Mouse (Mus musculus) adrenal gland, postnatal 14 days (tissue): ENCODE measurements at regions not wholly inside any gene's neighbourhood (a gene's known extent, or its start where the extent isn't known, plus 50 kb on each side); places are given as distances from the start of the nearest gene placed in this dataset.

Experiments
- DNase-seq: peaks from one replicate; pipeline ENCODE4 v3.0.0; 2021; ENCODE audit warnings: mixed read lengths

DNA sequence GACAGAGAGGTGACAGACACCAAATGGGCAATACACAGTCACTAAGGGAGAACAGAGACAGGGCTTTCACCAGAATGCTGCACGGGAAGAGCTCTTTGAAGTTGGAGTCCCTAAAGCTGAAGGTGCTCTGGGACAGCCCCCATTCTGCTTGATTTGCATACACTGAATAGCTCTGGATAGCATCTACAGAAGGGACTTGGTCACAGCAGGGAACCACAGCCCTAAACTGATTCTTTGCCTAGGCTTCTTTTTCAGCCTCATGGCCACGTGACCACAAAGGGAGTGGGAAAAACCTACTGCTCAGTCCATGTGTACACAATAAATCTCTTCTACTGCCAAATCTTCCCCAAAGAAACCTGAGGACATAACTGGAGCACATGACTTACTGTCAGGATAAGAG is 221.3 kb downstream of the Opa1 start:
- DNase-seq: no peak

DNA sequence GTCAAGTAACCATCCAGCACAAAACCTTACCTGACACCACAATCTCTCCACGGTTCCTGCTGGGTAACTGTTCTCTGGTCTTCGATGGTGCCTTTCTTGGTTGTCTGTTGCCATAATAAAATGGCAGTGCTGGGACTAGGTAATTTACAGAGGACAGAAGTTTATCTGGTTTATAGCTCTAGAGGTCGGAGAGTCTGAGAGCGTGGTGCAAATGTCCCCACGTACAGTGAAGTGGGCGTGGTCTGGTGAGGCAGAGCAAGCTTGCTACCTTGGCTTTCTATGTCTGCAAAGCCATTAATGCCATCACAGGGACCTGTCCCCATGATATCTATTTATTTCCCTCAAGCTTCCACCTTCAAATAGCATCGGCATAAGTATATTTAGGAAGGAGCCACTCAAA is 223.0 kb downstream of the Opa1 start:
- DNase-seq: no peak

DNA sequence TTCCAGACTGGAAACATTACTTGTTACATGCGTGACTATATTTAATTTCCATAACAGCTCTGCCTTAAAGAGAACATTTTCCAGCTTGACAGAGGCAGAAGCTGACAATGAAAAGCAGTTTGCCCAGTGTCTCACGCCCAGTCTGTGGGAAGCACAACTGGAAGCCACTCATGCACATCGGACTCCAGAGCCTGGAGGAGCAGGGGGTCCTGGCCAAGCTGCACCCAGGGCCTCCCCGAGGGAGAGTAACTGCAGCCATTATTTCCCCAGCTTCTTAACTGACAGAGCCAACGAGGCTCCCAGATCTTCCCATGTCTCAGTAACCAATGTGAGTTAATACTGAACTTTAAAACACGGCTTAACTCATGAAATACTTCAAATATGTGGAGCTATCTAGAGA is 223.5 kb downstream of the Opa1 start:
- DNase-seq: no peak

DNA sequence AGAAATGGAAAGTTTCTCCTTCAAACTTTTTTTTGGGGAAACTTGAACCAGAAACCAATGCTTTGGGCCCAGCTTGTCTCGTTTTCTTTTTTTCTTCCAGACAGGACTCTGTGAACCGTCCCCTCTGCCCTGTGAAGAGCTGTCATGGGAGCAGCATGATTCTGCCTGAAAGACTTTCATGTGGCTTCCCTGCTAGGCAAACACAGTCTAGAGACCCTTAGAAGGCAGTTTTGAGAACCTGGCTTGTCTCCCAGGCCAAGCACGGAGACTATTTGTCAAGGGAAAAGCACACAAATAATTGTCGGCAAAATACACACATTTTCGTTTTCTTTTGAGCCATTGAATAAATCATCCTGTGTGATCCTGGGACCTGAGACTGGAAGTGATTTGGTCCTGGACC is 228.7 kb downstream of the Opa1 start:
- no peak for DNase-seq

DNA sequence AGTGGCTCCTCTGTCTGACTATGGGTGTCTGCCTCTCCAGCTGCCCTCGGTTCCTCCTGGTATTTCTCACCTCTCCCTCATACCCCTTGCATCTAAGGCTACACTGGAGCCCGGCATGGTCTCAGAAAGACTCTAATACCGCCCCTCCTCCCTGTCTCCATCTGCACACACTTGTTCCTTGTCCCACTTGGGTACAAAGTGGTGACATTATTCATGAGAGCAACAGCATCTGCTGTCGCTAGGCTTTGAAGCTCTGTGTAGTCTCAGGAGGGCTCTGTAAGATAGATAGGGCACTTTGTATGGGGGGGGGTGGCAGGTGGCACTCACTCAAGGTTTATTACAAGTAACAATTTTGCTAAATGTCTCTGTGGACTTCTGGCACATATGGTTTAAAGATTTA is 229.7 kb downstream of the Opa1 start:
- no peak for DNase-seq

DNA sequence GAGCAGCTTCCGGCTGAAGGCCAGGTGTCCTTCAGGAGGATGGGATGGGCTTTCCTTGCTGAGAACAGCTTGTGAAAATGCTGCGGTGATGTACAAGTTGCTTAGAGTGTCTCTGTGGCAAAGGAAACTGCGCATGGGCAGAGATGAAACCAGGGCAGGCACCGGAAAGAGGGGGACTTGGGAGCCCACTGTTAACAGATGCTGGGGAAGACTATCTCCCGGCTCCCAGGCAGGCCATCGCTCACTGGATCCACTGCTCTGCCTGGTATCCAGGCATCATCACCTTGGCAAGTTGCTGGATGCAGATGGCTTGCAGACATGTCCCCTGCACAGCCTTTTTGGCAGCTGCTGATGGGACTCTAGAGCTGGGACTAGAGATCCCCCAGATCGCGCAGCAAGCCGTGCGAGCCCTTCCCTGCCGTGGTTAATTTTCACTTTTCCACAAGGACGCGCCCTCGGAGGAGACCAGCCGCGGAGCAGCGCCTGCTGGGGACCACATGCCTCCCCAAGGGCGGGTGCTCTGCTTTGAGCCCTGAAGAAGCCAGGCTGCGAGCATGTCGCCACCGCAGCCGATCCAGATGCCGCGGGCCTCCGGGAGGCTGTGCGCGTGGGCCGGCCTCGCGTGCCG is 234.4 kb downstream of the Opa1 start:
- no peak for DNase-seq

DNA sequence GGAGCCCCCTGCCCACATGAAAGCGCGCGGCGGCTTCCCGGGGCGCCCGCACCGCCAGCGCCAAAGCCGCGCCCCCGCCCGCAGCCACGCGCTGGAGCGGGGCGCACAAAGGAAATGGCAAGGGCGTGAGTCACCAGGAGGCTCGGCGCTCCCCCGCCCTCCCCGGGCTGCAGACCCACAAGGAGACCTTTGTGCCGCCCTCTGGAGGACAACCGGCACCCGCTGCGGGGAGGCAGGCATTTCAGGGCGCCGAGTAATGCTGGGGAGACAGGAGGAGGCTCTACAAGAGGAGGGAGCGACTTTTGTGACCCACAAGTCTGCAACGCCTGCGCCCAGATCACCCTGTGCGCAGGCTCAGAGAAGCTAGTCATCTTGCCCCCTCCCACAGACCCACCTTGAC is 234.9 kb downstream of the Opa1 start:
- DNase-seq: peak; percentile 92

DNA sequence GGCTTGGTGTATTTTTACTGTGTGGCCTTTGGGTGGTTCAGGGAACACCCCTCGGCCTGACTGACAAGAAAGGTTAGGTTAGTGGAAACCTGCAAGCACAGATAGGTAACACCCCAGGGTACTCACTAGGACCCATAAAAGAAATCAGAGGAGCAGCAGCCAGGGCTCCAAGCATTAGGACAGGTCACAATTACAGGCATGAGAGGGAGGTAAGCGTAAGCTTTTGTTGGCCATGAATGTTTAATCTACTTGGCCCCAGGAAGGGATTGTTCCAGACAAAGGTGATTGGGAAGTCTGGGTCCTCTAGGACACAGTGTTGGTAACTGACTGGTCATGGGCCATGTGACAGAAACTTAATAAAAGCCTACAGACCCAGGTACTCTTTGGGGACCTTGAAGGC is 235.5 kb downstream of the Opa1 start:
- DNase-seq: no peak

DNA sequence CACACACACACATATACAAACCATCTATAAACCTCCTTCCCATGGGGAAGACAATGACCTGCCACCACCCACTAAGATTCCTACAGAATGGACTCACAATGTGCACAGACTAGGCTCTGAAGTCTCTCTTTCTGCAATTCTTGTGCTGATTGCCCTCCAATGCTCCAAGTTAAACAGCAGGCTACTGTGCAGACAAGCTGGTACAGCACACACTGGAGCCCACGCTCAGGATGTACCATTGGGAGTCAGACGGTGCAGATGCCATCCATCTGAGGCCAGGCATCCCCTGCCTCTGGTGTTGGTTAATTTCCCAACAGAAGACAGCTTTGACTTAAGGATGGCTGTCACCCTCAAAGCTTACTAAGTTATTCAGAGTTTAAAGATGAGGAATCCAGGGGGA is 236.1 kb downstream of the Opa1 start:
- DNase-seq: no peak

DNA sequence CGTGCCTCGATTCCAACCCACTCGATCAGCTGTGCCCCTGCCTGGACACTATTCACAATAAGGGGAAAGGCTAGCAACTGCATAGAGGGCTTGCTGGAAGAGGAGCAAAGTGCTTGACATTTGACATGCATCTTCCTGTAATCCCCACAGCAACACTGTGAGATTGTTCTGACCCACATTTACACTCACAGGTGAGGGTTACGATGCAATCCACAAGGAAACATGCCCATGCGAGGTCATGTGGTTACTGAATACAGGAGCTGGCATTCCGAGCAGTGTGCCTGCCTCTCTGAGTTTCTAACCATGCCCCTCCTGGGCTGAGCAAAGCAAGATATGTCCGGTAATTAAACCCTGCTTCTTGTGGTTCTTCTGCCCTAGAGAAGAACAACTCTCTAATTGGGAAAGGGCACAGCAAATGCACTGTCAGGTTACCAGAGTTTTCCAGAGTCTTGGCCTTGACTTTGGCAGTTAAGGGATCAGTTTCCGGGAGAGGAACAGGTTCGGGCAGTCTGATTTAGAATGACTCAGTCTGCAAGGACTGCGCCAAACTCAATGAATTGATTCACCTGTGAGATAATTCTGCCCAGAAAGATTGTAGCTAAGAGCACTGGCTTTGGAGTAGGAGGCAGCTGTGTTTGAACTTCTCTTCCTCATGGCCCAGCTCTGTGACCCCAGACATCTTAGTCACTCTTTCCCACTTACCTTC is 236.7 kb downstream of the Opa1 start:
- DNase-seq: no peak

DNA sequence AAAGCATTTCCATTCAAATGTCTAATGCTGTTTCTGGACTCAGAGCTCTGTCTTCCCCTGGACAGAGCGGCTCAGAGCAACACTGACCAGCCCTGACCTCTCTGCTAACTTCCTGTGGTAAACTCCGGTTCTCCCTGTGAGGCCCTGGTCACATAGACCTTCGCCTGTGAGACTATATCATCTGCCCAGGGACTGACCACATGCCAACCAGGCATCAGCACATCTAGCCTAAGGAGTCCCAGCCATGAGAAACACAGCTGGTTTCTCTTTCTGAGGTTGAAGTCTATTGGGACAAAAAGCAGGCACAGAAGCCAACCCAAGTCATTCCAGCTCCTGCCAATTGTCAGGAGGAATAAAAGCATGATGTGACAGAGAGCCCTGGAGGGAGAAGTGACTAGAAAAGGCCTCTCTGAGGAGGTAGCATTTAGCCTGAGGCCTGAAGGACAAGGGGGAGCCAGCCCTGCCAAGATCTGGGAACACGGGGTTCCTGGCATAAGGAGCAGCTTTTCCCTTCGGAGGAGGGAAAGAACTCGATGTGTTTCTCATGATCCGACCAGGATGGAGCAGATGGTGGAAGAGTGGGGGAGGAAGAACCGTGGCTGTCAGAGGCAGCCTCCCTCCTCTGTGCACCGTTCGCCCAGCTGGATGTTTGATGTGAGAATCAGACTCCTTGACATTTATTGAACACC is 237.7 kb downstream of the Opa1 start:
- peak; percentile 38 for DNase-seq

DNA sequence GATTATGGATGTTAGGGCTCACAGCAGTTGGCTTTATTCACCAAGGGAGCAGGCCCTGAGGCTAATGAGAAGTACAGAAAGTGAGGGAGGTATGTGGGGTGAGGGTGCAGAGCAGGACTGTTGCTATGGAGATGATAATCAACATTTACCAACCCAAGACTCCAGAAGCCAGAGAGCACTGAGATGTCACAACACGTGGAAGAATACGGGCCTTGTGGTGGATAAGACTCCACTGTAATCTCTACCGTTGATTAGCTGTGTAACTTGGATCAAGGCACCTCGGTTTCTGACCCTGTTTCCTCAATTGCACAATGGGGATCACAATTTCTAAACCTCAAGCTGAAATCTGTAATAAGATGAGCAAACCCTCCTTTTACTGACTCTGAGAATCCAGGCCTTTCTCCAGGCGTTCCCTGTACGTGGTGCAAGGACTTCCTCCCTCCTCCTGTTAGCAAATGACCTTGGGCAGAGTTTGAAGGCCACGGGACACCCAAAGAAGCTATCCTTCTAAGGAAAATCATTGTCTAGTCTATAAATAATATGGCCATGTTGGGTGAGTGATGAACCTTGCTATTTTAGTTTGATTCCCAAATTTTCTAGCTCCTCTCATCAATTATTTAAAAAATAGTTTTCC is 239.8 kb downstream of the Opa1 start:
- no peak for DNase-seq

DNA sequence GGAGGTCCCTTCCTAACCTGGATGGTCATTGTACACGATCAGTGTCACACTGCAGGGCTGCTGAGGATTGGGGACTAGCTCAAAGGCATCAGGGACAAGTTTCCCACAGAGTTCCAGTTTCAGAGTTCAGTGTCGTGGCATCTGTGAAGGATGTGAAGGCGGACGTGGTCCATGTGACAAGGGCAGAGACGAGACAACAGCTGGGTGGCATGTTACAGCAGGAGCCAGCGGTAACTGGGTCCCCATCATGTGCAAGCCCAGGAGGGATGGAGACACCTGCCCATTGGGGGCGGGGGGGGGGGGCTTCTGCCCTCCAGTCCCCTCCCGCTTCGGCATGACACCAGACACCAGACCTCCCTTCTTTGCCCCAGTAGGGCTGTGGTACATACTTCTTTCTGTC is 241.6 kb downstream of the Opa1 start:
- no peak for DNase-seq

DNA sequence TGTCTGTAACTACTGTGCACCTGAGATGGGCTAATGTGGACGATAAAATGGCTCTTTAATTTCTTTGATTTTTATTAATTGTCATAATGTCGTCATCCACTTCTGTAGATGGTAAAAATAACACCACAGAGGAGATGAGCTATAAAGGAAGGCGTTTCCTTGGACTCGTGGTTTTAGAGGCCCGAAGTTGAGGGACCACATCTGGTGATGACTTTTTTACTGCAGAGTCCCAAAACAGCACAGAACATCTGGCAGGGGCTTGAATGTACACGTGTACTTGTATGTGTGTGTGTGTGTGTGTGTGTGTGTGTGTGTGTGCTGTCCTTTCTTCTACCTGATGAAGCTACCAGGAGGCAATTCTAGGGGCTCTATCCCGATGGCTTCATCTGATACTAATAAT is 242.1 kb upstream of the Hes1 start:
- no peak for DNase-seq

DNA sequence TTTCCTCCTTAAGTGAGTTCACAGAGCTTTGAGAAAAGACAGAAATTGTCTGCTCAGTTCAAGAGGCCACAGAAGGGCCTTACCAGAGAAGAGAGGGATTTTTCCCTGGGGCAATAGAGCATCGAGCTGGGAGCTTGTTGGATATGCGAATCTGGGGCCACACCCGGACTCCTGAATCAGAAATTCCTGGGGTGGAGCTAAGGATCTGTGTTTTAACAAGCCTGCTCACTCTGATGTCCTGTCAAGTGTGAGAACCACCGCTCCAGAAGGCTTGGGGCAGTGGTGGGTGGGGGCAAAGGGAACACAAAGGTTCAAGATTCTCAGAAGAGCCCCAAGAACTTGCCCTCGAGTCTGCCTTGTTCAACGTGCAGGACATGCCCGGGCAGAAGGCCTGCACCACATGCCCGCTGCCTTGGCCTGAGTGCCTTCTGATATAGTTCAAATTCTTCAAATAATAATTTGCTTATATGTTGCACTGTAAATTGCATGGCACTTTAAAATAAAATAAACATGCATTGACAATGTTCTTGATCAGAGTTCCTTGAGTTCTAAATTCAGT is 241.3 kb upstream of the Hes1 start:
- DNase-seq: no peak

DNA sequence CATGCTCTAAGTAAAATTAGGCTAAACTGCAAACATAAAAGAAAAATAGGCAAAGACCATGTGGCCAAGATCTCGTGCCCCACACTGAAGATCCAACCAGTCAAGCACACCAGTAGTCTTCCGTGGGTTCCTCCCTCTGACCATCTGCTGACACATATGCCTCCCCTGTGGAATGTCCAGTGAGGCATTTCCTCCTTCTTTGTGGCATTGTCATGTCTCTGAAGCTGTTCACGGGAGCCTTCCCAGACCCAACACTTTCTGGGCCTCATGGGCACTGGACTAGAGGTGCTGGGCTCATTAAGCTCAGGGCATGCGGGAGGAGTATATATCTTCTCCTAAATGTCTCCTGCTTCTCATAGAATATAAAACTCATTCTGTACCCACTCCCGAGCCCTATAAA is 237.3 kb upstream of the Hes1 start:
- no peak for DNase-seq

DNA sequence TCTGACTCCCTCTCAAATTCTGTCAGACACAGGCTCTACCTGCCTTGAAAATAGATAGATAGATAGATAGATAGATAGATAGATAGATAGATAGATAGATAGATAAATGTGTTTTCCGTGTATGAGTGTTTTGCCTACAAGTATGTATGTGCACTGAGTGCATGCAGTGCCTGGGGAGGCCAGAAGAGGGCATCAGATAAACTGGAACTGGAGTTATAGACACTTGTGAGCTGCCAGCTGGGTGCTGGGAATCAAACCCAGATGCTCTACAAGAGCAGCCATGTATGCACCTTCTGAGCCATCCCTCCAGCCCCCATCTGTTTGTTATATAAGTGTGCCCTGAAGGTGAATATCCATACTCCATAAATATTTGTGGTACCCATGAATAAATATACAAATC is 236.4 kb upstream of the Hes1 start:
- DNase-seq: no peak

DNA sequence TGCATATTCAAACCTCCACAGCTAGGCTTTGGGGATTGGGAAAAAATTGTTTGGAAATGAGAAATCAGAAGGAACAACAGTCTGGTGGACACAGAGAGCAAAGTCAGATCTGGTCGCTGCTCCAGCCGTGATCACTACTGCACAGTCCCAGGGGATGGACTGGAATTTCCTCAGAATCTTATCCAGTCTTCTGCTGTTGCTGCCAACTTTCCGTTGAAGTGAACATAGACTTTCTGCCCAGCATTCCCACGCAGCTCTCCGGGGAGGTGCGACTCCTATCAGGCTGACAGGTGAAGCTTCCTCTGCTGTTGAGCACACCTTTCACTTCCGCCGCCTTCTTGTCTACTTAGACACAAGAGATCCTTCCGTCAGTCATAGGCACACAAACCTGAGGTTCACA is 234.7 kb upstream of the Hes1 start:
- peak; percentile 53 for DNase-seq

DNA sequence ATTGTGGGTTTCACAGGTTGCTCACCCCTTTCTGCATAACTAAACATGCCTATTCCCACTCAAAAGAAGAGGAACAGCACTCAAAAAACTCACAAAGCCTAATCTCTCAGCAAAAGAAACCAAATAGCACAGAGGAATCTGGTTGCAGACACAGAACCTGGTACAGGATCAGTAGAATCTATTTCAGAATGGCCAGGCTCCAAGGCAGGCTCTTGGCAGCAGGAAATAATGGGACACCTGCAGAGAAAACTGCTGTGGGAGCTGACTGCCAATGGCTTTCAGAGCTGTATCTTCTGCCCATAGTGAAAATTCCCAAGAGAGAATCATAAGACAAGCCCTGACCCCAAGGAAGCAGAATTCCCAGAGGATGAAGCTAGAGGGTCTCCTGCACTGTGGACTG is 234.1 kb upstream of the Hes1 start:
- DNase-seq: no peak

DNA sequence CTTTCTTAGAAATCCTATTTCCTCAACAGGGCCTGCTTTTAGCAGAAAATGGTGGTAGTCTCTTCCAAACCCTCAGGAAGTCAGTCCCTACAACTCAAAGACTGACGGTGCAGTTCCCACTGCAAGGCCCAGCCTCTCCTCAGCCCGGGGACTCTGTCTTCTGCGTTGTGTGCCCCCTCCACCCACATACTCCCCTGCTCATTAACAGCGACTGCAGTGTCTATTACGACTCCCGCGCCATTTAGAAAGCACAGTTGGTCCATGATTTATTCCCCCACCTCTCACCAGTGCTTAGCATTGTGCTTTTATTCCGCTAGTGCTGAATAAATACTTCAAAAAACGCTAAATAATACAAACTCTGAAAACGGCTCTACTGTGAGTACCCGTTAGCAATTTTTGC is 230.9 kb upstream of the Hes1 start:
- no peak for DNase-seq

DNA sequence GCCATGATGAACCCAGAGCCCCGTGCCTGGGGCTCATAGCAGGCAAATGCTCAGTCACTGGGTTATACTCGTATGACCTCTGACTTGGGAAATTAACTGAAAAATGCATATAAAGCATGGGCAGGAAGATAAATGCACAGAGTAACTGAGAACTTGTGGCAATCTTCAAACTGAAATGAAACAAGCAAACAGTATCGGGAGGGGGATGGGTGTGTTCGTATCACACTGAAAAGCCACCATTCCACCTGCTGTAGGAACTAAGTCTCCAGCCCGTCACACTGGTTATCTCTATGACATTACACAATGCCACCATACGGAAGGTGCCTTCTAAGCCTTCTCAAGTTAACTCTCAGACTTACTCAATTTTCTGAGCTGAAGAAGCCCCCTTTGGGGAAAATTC is 230.3 kb upstream of the Hes1 start:
- no peak for DNase-seq

DNA sequence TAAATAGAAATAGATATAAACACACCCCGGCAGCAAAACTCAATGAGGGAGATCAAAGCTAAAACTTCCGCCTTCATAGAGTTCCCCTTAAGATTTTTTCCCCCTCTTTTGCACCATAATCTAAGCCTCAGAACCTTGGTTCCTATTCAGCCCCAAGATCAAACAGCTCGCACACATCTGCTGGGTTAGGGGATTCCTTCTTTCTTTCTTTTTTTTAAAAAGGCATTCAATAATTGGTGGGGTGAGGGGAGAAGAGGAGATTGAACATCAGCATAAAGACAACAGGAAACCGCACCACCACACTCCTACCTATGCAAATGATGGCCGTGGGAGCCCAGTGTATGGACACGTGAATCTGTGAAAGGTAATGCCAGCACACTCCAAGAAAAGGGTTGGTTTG is 229.5 kb upstream of the Hes1 start:
- no peak for DNase-seq

DNA sequence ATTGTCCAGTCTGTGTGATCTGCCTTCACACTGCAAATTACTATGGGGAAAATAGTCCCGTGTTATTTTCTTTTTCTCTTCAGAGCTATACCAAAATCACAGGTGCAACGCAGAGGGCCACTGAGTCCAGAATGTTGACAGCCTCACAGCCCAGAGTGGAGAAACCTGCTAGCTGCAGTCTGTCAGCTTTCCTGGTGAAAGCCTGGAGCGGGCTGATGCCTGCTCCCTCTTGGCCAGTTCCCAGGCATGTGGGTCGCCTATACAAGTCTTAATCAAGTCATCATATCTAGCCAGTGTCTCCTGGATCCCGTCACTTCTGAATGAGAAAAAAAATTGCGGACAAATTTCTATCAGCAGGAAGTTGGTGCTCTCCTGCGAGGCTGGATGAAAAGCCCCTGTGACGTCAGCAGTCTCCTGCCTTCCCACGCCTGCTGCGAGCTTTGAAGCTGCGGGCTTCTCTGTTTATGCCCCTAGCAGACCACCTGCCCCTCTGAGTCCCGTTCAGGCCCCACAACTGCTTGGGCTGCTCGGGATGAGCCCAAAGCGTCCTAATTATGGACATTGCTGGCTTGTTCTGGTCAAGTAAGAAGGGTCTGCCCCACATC is 227.1 kb upstream of the Hes1 start:
- DNase-seq: no peak
